Mouse (Mus musculus) erythroblast, embryonic 14.5 days (primary cell): ENCODE data around the gene Olfr362. TPM values are rescaled to one million over a fixed set of nuclear protein-coding genes. Genes with fewer than 3 reads are reported as not detected.
"Not testable (repeated sequence)": the region's sequence is repeated elsewhere in the genome, so short reads cannot be mapped to it uniquely, and the experiment has no call there.

Source experiments
- H3K27me3 ChIP-seq: 2 replicates; pipeline ENCODE4 v1.6.1; 2012; ENCODE audit warnings: inconsistent platforms; ENCODE audit not compliant: control insufficient read depth
- H3K36me3 ChIP-seq: 2 replicates; pipeline ENCODE4 v1.6.1; 2012; ENCODE audit warnings: mild to moderate bottlenecking, inconsistent platforms; ENCODE audit not compliant: control insufficient read depth
- H3K4me1 ChIP-seq: 2 replicates; pipeline ENCODE4 v1.6.1; 2012; ENCODE audit warnings: inconsistent platforms; ENCODE audit not compliant: control insufficient read depth
- H3K4me3 ChIP-seq: replicated peaks from 2 replicates; pipeline ENCODE3; 2012; ENCODE audit warnings: moderate library complexity, mild to moderate bottlenecking, inconsistent platforms
- H3K9me3 ChIP-seq: 2 replicates; pipeline ENCODE4 v1.6.1; 2012; ENCODE audit warnings: low read length, inconsistent platforms, mixed read lengths; ENCODE audit not compliant: control insufficient read depth
- GATA1 ChIP-seq: IDR thresholded peaks from 2 replicates; pipeline ENCODE4 v1.6.1; 2012; ENCODE audit warnings: low read length, inconsistent platforms, mixed read lengths
- TAL1 ChIP-seq: IDR thresholded peaks from 3 replicates; pipeline ENCODE4 v1.6.1; 2012; ENCODE audit warnings: low read length, inconsistent platforms, mixed read lengths
- polyA plus RNA-seq: library from polyadenylated mRNA; stranded (reverse); fragments of >175 nt; gene quantifications from 2 replicates; pipeline ENCODE4 v1.2.3, GENCODE M21; 2012

Gene Olfr362
- polyA plus RNA-seq: not detected in 2 replicates

- Histone ChIP-seq H3K4me3 (no peak within 1 kb of the TSS), H3K9me3 (peaks cover 5% of the 10 kb centered on the region), H3K4me1 (no peaks in the 10 kb centered on the region), H3K27me3 (no peaks in the 10 kb centered on the region), H3K36me3 (no peaks in the 10 kb centered on the region)
- TF ChIP-seq TAL1 (no peak), GATA1 (no peak)
Observed at GRCm38 (mm10) chr2:37117810-37118209, at the start of gene Olfr362. TSS of gene Olfr362 (minus strand) at chr2:37117910.

- H3K9me3 ChIP-seq: no peaks in the 10 kb centered on the region; the same call in 1 of the 2 replicates
- TF ChIP-seq GATA1: no peak
- TF ChIP-seq TAL1: no peak
- no peaks in the 10 kb centered on the region for H3K27me3 ChIP-seq
- no peaks in the 10 kb centered on the region for H3K4me1 ChIP-seq
- H3K4me3 ChIP-seq: no peak within 1 kb of the TSS
- H3K36me3 ChIP-seq: no peaks in the 10 kb centered on the region
Observed at GRCm38 (mm10) chr2:37139022-37139421, 21.3 kb upstream of the Olfr362 start, which contains the start of gene Olfr364-ps1. TSS of gene Olfr364-ps1 (plus strand) at chr2:37139322.

GRCm38 (mm10) chr2:37089190-37089589 is 28.5 kb downstream of the Olfr362 start, which contains the start of gene Olfr361:
TSS of gene Olfr361 (minus strand) at chr2:37089290.
- not testable (repeated sequence) for H3K9me3 ChIP-seq, H3K4me1 ChIP-seq, H3K4me3 ChIP-seq, H3K36me3 ChIP-seq, H3K27me3 ChIP-seq

- no peaks in the 10 kb centered on the region for H3K4me1 ChIP-seq
- no peak within 1 kb of the TSS for H3K4me3 ChIP-seq
- no peaks in the 10 kb centered on the region for H3K27me3 ChIP-seq
- TF ChIP-seq TAL1 (no peak), GATA1 (no peak)
- no peaks in the 10 kb centered on the region for H3K9me3 ChIP-seq
- no peaks in the 10 kb centered on the region for H3K36me3 ChIP-seq
Observed at GRCm38 (mm10) chr2:37065446-37065845, 52.3 kb downstream of the Olfr362 start, which contains the start of gene Olfr360. TSS of gene Olfr360 (plus strand) at chr2:37065746.

Other genes starting within 250 kb of the Olfr362 start
- not detected in 2 replicates for gene Olfr352, start 249.4 kb downstream of the Olfr362 start, polyA plus RNA-seq
- not detected in 2 replicates for gene Olfr353, start 225.0 kb downstream of the Olfr362 start, polyA plus RNA-seq
- gene Olfr354, start 212.2 kb downstream of the Olfr362 start, polyA plus RNA-seq: not detected in 2 replicates
- gene Olfr355, start 189.0 kb downstream of the Olfr362 start, polyA plus RNA-seq: not detected in 2 replicates
- not detected in 2 replicates for gene Olfr356, start 180.8 kb downstream of the Olfr362 start, polyA plus RNA-seq
- not detected in 2 replicates for gene Olfr357, start 124.1 kb downstream of the Olfr362 start, polyA plus RNA-seq
- gene Olfr358, start 108.6 kb downstream of the Olfr362 start, polyA plus RNA-seq: 0.01 TPM in 1 of 2 replicates, not detected in the other
- not detected in 2 replicates for gene Olfr360, start 52.2 kb downstream of the Olfr362 start, polyA plus RNA-seq
- not detected in 2 replicates for gene Olfr361, start 28.6 kb downstream of the Olfr362 start, polyA plus RNA-seq
- not detected in 2 replicates for gene Olfr364-ps1, start 21.4 kb upstream of the Olfr362 start, polyA plus RNA-seq
- not detected in 2 replicates for gene Olfr365, start 70.3 kb upstream of the Olfr362 start, polyA plus RNA-seq
- gene Olfr366, start 93.7 kb upstream of the Olfr362 start, polyA plus RNA-seq: not detected in 2 replicates
- gene Olfr368, start 208.6 kb upstream of the Olfr362 start, polyA plus RNA-seq: not detected in 2 replicates
- 0.05 and 0.12 TPM in 2 replicates for gene Pdcl, start 241.4 kb upstream of the Olfr362 start, polyA plus RNA-seq